In the genomic region with DNA sequence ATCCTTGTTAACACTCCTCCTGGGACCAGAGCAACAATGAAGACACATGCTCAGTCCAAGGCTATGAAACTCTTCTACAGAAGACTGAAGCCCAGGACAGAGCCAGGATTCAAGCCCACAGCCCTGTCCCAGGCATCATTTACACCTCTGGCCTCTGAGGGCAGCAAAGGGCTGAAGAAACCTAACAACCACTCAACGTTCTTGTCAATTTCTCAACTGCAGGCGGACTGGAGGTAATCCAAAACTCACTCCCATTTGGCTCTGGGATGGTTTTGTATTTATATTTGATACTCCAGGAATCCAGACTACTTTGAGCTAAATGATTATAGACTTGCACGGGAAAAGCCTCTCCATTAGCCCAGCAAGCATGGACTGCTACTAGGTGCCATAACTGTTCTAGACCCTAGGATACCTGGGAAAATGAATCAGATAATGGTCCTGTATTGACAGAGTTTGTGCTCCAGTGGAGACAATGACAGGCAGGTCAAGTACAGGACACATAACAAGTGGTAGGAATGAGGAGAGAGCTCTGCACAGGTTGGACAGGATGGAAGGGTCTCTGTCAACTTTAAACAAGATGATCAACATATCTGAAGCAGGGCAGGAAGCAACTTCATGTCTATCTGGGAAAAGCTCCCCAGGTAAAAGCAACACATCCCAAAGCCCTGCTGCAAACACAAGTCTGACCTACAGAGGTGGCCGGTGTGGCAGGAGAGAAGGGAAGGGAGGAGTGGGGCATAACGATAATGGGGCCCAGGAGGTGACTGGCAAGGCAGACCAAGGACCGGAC, we compare ENCODE assay signal across 12 mouse cellular contexts. TPM values are rescaled to one million over a fixed set of nuclear protein-coding genes. Genes with fewer than 3 reads are reported as not detected.
DNase-seq lines count a peak whose midpoint lies in the region; ATAC-seq and TF ChIP-seq lines count a peak whose summit lies in the region.
"Had no signal": no experiment of that assay in that cellular context is flagged by ENCODE, and none has a peak within 500 bp of the region (broad histone marks: within the 10 kb centered on the region; RNA-seq: fewer than 3 reads in every experiment).

No protein-coding gene starts in this region.

- H3K27ac ChIP-seq in liver, embryonic 12.5 days, result no peak overlapping the region
- no peak overlapping the region for H3K27ac ChIP-seq in liver, embryonic 11.5 days (ENCODE audit: low read depth, low read length)
- H3K27ac ChIP-seq in intestine, postnatal 0 days (ENCODE audit: low read depth, low read length), result 0 out of 2 replicates have a peak overlapping the region, but pooled peaks have one; percentile 21
- peak overlapping the region; percentile 36 for H3K27ac ChIP-seq in macrophage
- no peak overlapping the region for H3K27ac ChIP-seq in midbrain, embryonic 15.5 days
- H3K27ac ChIP-seq: forebrain, embryonic 13.5 days; left cerebral cortex, adult 2 months had no signal

- no peaks in the 10 kb centered on the region for H3K27me3 ChIP-seq in liver, embryonic 12.5 days (replicated peaks)
- H3K27me3 ChIP-seq in liver, embryonic 11.5 days (replicated peaks; ENCODE audit: control insufficient read depth, insufficient read depth, low read length), result no peaks in the 10 kb centered on the region
- no peaks in the 10 kb centered on the region for H3K27me3 ChIP-seq in intestine, postnatal 0 days (replicated peaks; ENCODE audit: control insufficient read depth, insufficient read depth, low read length)
- no peaks in the 10 kb centered on the region for H3K27me3 ChIP-seq in midbrain, embryonic 15.5 days (replicated peaks)
- H3K27me3 ChIP-seq: forebrain, embryonic 13.5 days had no signal

- H3K36me3 ChIP-seq in liver, embryonic 12.5 days, result peaks cover 16% of the 10 kb centered on the region
- peaks cover 10% of the 10 kb centered on the region for H3K36me3 ChIP-seq in liver, embryonic 11.5 days (ENCODE audit: control insufficient read depth, insufficient read depth, low read length)
- 0 out of 2 replicates have a peak, but pooled peaks cover 6% of the 10 kb centered on the region for H3K36me3 ChIP-seq in intestine, postnatal 0 days (ENCODE audit: control insufficient read depth, insufficient read depth)
- peaks cover 4% of the 10 kb centered on the region; the same call in 1 of the 2 replicates for H3K36me3 ChIP-seq in macrophage (ENCODE audit: inconsistent target)
- H3K36me3 ChIP-seq in midbrain, embryonic 15.5 days (replicated peaks), result no peaks in the 10 kb centered on the region

- peaks cover 88% of the 10 kb centered on the region for H3K79me2 ChIP-seq in macrophage (ENCODE audit: inconsistent target)

- no peak for ATAC-seq in liver, embryonic 12.5 days
- ATAC-seq in liver, embryonic 11.5 days (replicated peaks; ENCODE audit: low FRiP score), result no peak
- ATAC-seq in intestine, postnatal 0 days, result no peak
- ATAC-seq in midbrain, embryonic 15.5 days (replicated peaks), result no peak
- ATAC-seq: forebrain, embryonic 13.5 days had no signal

- no peaks in the 10 kb centered on the region for H3K9me3 ChIP-seq in liver, embryonic 12.5 days (replicated peaks)
- H3K9me3 ChIP-seq in liver, embryonic 11.5 days (ENCODE audit: control insufficient read depth, low read length), result no peaks in the 10 kb centered on the region
- H3K9me3 ChIP-seq in intestine, postnatal 0 days (ENCODE audit: control insufficient read depth), result no peaks in the 10 kb centered on the region
- H3K9me3 ChIP-seq in midbrain, embryonic 15.5 days, result no peaks in the 10 kb centered on the region
- H3K9me3 ChIP-seq: forebrain, embryonic 13.5 days had no signal

- peak overlapping the region; percentile 9; the same call in 1 of the 2 replicates for H3K4me2 ChIP-seq in liver, embryonic 12.5 days
- no peak overlapping the region; the same call in none of the 2 replicates for H3K4me2 ChIP-seq in liver, embryonic 11.5 days
- H3K4me2 ChIP-seq in intestine, postnatal 0 days (replicated peaks; ENCODE audit: low read depth), result peak overlapping the region; percentile 4; the same call in 1 of the 2 replicates
- no peak overlapping the region for H3K4me2 ChIP-seq in midbrain, embryonic 15.5 days
- H3K4me2 ChIP-seq: forebrain, embryonic 13.5 days had no signal

- H3K4me1 ChIP-seq in liver, embryonic 12.5 days, result peaks cover 79% of the 10 kb centered on the region
- peaks cover 55% of the 10 kb centered on the region for H3K4me1 ChIP-seq in liver, embryonic 11.5 days (replicated peaks; ENCODE audit: control insufficient read depth, insufficient read depth, low read length)
- H3K4me1 ChIP-seq in intestine, postnatal 0 days (replicated peaks; ENCODE audit: control insufficient read depth, insufficient read depth, low read length), result peaks cover 40% of the 10 kb centered on the region; the same call in 1 of the 2 replicates
- H3K4me1 ChIP-seq in midbrain, embryonic 15.5 days, result peaks cover 18% of the 10 kb centered on the region

- H3K9ac ChIP-seq in liver, embryonic 12.5 days, result 0 out of 2 replicates have a peak overlapping the region, but pooled peaks have one; percentile 1
- H3K9ac ChIP-seq in liver, embryonic 11.5 days (ENCODE audit: low read depth, low read length), result no peak overlapping the region
- H3K9ac ChIP-seq in intestine, postnatal 0 days (ENCODE audit: low read depth, low read length), result peak overlapping the region; percentile 19; the same call in 1 of the 2 replicates
- no peak overlapping the region for H3K9ac ChIP-seq in midbrain, embryonic 15.5 days
- H3K9ac ChIP-seq: forebrain, embryonic 13.5 days had no signal

- TF ChIP-seq CTCF in intestine, postnatal 0 days (IDR thresholded peaks at IDR 0.05; ENCODE audit: low read depth), result peak; percentile 49

- H3K4me3 ChIP-seq in liver, embryonic 12.5 days, result no peak overlapping the region
- H3K4me3 ChIP-seq in liver, embryonic 11.5 days (ENCODE audit: low read depth, low read length), result no peak overlapping the region
- no peak overlapping the region for H3K4me3 ChIP-seq in intestine, postnatal 0 days (ENCODE audit: low read depth, low read length)
- no peak overlapping the region for H3K4me3 ChIP-seq in macrophage (ENCODE audit: inconsistent target)
- H3K4me3 ChIP-seq in midbrain, embryonic 15.5 days, result no peak overlapping the region
- H3K4me3 ChIP-seq: forebrain, embryonic 13.5 days; left cerebral cortex, adult 2 months had no signal

- DNase-seq in adrenal gland, postnatal 10 days, result peak; percentile 43
- no peak for DNase-seq in adrenal gland, adult 18-20 months (ENCODE audit: low spot score in 2 of 2)
- no peak for DNase-seq in liver, embryonic 11.5 days (ENCODE audit: low spot score)
- DNase-seq in right cerebral cortex, postnatal 4 days, result no peak
- DNase-seq: cerebellum, postnatal 25 days; midbrain, embryonic 14.5 days had no signal

- WGBS in liver, embryonic 12.5 days (ENCODE audit: insufficient replicate concordance), result 57% methylated on average over 6 of the region's 6 CpGs
- 74% methylated on average over 6 of the region's 6 CpGs for WGBS in liver, embryonic 11.5 days
- WGBS in intestine, postnatal 0 days, result 41% methylated on average over 6 of the region's 6 CpGs
- WGBS in macrophage (ENCODE audit: missing documents), result 80% methylated on average over 6 of the region's 6 CpGs
- WGBS in midbrain, embryonic 15.5 days, result 87% methylated on average over 6 of the region's 6 CpGs

RNA-seq across cellular contexts. Expression of a gene that starts 5.7 kb away (rescaled TPM):
- total RNA-seq in adrenal gland, postnatal 10 days (2021), result 100 to 1,000 TPM; 189 to 196 TPM
- 100 to 1,000 TPM; 152 to 176 TPM for total RNA-seq in adrenal gland, adult 18-20 months (2021)
- 59.8 and 60.8 TPM in 2 replicates for polyA plus RNA-seq in liver, embryonic 12.5 days (2016; fragmentation: Nextera tagmentation; extraction: Ambion mirVana)
- 63.6 and 89.6 TPM in 2 replicates for polyA plus RNA-seq in liver, embryonic 11.5 days (2014; fragmentation: Nextera tagmentation; extraction: Ambion mirVana)
- polyA plus RNA-seq in intestine, postnatal 0 days (2015; fragmentation: Nextera tagmentation; extraction: Ambion mirVana), result 156 and 166 TPM in 2 replicates
- 1,000 to 10,000 TPM in 16 of 26 experiments, 100 to 1,000 TPM in 10; 593 to 1,756 (median 1,078) TPM for total RNA-seq in macrophage (2018; cell fraction: chromatin; rRNA removed)
- total RNA-seq in macrophage (2018; cell fraction: cytosol; rRNA removed), result 100 to 1,000 TPM; 326 to 901 (median 520) TPM
- total RNA-seq in macrophage (2018; cell fraction: nucleus; rRNA removed), result 1,000 to 10,000 TPM in 10 of 26 experiments, 100 to 1,000 TPM in 16; 519 to 1,296 (median 882) TPM
- 324 to 943 TPM (median 383 TPM) in 3 replicates for polyA plus RNA-seq in macrophage (2018)
- polyA plus RNA-seq in midbrain, embryonic 15.5 days (2015; fragmentation: Nextera tagmentation; extraction: Ambion mirVana), result 29.4 and 32.4 TPM in 2 replicates

RNA-seq across cellular contexts. Expression of a gene that starts 27.5 kb away (rescaled TPM):
- total RNA-seq in adrenal gland, postnatal 10 days (2021), result not detected
- total RNA-seq in adrenal gland, adult 18-20 months (2021), result not detected
- not detected in 2 replicates for polyA plus RNA-seq in liver, embryonic 12.5 days (2016; fragmentation: Nextera tagmentation; extraction: Ambion mirVana)
- not detected in 2 replicates for polyA plus RNA-seq in liver, embryonic 11.5 days (2014; fragmentation: Nextera tagmentation; extraction: Ambion mirVana)
- not detected in 2 replicates for polyA plus RNA-seq in intestine, postnatal 0 days (2015; fragmentation: Nextera tagmentation; extraction: Ambion mirVana)
- not detected for total RNA-seq in macrophage (2018; cell fraction: chromatin; rRNA removed)
- not detected for total RNA-seq in macrophage (2018; cell fraction: cytosol; rRNA removed)
- total RNA-seq in macrophage (2018; cell fraction: nucleus; rRNA removed), result not detected
- polyA plus RNA-seq in macrophage (2018), result not detected in 3 replicates
- polyA plus RNA-seq in midbrain, embryonic 15.5 days (2015; fragmentation: Nextera tagmentation; extraction: Ambion mirVana), result not detected in 2 replicates
- total RNA-seq: left cerebral cortex, adult 2 months had no signal
- polyA plus RNA-seq: forebrain, embryonic 13.5 days; midbrain, embryonic 14.5 days had no signal

Comparison
In these comparisons a context has a peak if more than half of its experiments do, and no peak if none do; other contexts are left out.
1. H3K4me2 ChIP-seq: peak in liver, embryonic 12.5 days (single experiment) and intestine, postnatal 0 days (single experiment); none in liver, embryonic 11.5 days (single experiment) and midbrain, embryonic 15.5 days (single experiment).
2. H3K9ac ChIP-seq: peak in liver, embryonic 12.5 days (single experiment) and intestine, postnatal 0 days (single experiment); none in liver, embryonic 11.5 days (single experiment) and midbrain, embryonic 15.5 days (single experiment).
3. H3K27ac ChIP-seq: peak in intestine, postnatal 0 days (single experiment) and macrophage (single experiment); none in liver, embryonic 12.5 days (single experiment), liver, embryonic 11.5 days (single experiment) and midbrain, embryonic 15.5 days (single experiment).